Mouse (Mus musculus): ENCODE data around the gene Slc22a8.

DNA sequence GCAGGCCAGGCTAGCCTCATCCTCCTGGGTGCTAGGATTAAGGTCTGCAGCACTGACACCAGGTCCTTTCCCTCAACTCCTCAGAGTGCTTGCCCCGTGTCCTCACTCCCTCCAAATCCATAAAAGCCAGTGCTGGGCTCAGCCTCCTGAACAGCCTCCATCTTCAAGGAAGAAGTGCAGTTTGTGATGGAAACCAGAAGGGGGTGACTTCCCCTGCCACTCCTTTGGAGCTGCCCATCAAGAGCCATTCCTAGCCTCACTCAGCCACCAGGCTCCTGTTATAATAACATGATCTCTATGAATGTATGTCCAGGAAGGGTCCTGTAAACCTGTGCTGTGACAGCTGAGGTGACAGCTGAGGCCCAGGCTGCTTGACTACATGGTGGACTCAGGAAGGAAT is 3.7 kb upstream of the Slc22a8 start:
- TF ChIP-seq POLR2A (IDR thresholded peaks at IDR 0.05; ENCODE audit: low read depth, low read length) (no peak), POLR2AphosphoS2 (IDR thresholded peaks at IDR 0.05; ENCODE audit: low read depth, low read length) (no peak), KAT2A (IDR thresholded peaks at IDR 0.05; ENCODE audit: insufficient replicate concordance, low read length) (no peak), SMC3 (IDR thresholded peaks at IDR 0.05; ENCODE audit: low read depth, low read length) (no peak), TCF12 (IDR thresholded peaks at IDR 0.05; ENCODE audit: low read depth, low read length) (no peak), CTCF (conservative IDR thresholded peaks at IDR 0.05 in 1 of 2, IDR thresholded peaks at IDR 0.05 in 1 of 2; ENCODE audit: low read depth in 2 of 2, low read length in 2 of 2) (no peak), USF1 (IDR thresholded peaks at IDR 0.05; ENCODE audit: low read depth, low read length) (no peak)

All from CH12.LX (cell line).